Mouse (Mus musculus) E14TG2a.4 (cell line): ENCODE measurements around the gene Zmym1.

Source experiments
- H3K27me3 ChIP-seq: 2 replicates; pipeline ENCODE4 v1.6.1; 2014; ENCODE audit warnings: low read length, control low read depth; ENCODE audit not compliant: insufficient read depth
- H3K36me3 ChIP-seq: 2 replicates; pipeline ENCODE4 v1.6.1; 2014; ENCODE audit warnings: low read length, control low read depth; ENCODE audit not compliant: insufficient read depth
- H3K4me1 ChIP-seq: replicated peaks from 2 replicates; pipeline ENCODE4 v1.6.1; 2014; ENCODE audit warnings: low read depth, low read length, control low read depth
- H3K4me3 ChIP-seq: replicated peaks from 2 replicates; pipeline ENCODE4 v1.5.1; 2014; ENCODE audit warnings: mild to moderate bottlenecking, low read length
- H3K9me3 ChIP-seq: 2 replicates; pipeline ENCODE4 v1.6.1; 2014; ENCODE audit warnings: low read length, control low read depth
- CTCF ChIP-seq: conservative IDR thresholded peaks from 2 replicates; pipeline ENCODE4 v1.5.1; 2014; ENCODE audit warnings: low read length
- NANOG ChIP-seq: IDR thresholded peaks from 2 replicates; pipeline ENCODE4 v1.6.1; 2014; ENCODE audit warnings: borderline replicate concordance, low read length, mixed read lengths
- POU5F1 ChIP-seq: IDR thresholded peaks from 2 replicates; pipeline ENCODE4 v1.6.1; 2014; ENCODE audit warnings: low read length, borderline replicate concordance

The Zmym1 gene

DNA sequence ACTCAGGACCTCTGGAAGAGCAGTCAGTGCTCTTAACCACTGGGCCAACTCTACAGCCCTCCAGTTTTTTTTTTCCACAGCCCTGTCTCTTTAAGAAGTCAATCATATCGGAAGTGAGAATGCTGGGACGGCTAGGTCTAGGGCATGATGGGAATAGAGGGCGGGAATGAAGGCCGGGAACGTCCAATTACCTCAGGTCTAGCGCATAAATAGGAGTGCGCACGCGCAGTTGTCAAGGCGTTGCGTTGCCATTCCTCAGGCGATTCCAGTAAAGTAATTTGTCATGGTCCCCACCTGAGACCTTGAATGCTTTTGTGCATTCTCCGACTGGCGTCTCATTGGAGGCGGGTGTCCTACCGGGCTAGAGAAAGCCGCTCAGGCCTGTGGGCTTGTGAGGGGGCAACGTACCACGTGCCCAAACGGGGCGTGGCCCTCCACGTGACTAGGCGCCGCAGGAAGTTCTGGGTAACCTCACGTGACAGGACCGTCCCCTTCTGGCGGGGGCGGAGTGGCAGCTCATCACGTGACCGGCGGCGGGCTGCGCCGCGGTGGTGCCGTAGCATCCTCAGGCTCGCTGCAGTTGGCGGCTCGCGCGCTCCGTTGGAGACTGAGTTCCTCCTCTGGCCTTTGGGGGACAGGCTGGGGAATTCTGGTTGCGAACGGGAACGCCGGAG lies 16.1 kb upstream of the Zmym1 start, which contains the start of gene Zmym6:
Gene Zmym6, plus strand, starts transcription at position 509 of the 674 bp plus-strand sequence.
- Histone ChIP-seq H3K4me1 (peaks cover 30% of the 10 kb centered on the region), H3K9me3 (peaks cover 16% of the 10 kb centered on the region), H3K27me3 (no peaks in the 10 kb centered on the region), H3K36me3 (peaks cover 14% of the 10 kb centered on the region), H3K4me3 (peak within 1 kb of the TSS; percentile 90)
- TF ChIP-seq NANOG (no peak), POU5F1 (no peak), CTCF (no peak)

DNA sequence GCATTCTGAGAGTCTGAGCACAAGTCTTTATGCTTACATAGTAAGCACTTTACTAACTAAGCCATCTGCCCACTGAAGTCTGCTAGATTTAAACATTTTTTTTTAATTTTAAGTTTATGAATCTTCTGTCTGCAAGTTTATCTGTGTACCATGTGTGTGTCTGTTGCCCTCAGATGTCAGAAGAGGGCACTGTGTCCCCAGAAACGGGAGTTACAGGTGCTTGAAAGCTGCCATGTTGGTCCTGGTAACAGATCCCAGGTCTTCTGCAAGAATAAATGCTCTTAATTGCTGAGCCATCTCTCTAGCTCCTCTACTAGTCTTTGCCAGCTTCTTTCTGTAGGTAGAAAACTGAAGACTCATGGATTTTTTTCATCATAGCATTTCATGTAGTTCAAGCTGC lies 14.0 kb upstream of the Zmym1 start:
- H3K4me3 ChIP-seq: no peak overlapping the region
- TF ChIP-seq CTCF (peak; percentile 31), POU5F1 (no peak), NANOG (no peak)
- peaks cover 29% of the 10 kb centered on the region for H3K9me3 ChIP-seq
- peaks cover 16% of the 10 kb centered on the region for H3K4me1 ChIP-seq
- no peaks in the 10 kb centered on the region for H3K27me3 ChIP-seq
- H3K36me3 ChIP-seq: peaks cover 8% of the 10 kb centered on the region; the same call in 1 of the 2 replicates

DNA sequence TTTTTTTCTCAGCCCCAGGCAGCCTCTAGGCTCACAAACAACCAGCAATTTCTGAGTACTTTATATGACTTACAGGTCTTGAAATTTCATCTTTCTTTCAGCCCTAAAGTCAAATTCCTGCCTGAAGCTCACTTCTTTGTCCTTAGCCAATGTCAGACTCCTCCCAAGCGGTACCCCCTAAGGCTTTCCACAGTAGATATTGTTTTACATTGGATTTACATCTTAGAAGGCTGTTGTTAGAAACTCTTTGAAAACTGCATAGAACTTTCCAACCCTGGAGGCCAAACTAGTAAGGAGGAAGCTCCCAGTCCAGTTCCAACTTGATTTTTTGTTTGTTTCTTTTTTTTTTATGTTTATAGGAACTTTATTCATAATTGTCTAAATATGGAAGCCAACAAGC lies 3.1 kb upstream of the Zmym1 start:
- H3K36me3 ChIP-seq: peaks cover 9% of the 10 kb centered on the region
- H3K4me1 ChIP-seq: peaks cover 48% of the 10 kb centered on the region
- H3K4me3 ChIP-seq: no peak overlapping the region
- TF ChIP-seq NANOG (peak; percentile 39; the same call in 1 of the 2 replicates), CTCF (no peak), POU5F1 (no peak)
- no peaks in the 10 kb centered on the region for H3K27me3 ChIP-seq
- H3K9me3 ChIP-seq: no peaks in the 10 kb centered on the region

DNA sequence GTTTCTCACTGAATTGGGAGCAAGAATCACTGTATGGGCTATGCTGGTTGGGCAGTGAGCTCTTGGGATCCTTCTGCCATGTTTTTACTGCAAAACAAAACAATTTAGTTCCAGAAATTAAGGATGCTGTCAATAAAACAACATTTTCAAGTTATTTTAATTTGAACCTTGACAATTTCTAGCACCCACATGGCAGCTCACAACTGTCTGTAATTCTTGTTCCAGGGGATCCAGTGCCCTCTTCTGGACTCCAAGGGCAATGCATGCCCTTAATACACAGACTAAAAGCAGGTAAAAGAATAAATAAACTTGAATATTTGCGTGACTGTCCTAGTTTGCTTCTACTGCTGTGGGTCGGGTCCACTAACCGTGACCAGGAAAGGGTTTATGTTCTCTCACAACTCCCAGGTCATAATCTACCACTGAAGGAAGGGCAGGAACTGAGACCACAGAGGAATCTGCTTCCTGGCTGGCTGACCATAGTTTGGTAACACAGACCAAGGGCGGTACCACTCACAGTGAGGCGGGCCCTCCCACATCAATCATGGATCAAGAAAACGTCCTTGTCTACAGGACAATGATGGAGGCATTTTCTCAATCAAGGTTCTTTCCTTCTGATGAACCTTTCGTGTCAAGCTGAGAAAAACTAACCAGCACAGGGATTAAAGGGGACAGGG lies 6.3 kb downstream of the Zmym1 start:
- Histone ChIP-seq H3K4me1 (peaks cover 70% of the 10 kb centered on the region), H3K4me3 (no peak overlapping the region), H3K36me3 (peaks cover 92% of the 10 kb centered on the region), H3K9me3 (no peaks in the 10 kb centered on the region), H3K27me3 (no peaks in the 10 kb centered on the region)
- no peak for TF ChIP-seq POU5F1
- TF ChIP-seq CTCF: peak; percentile 90

- H3K27me3 ChIP-seq: no peaks in the 10 kb centered on the region
- peaks cover 60% of the 10 kb centered on the region for H3K4me1 ChIP-seq
- H3K4me3 ChIP-seq: no peak overlapping the region
- TF ChIP-seq NANOG (no peak), CTCF (no peak), POU5F1 (no peak)
- peaks cover 92% of the 10 kb centered on the region for H3K36me3 ChIP-seq
- no peaks in the 10 kb centered on the region for H3K9me3 ChIP-seq
Measured at GRCm38 (mm10) chr4:127053071-127053470, 7.9 kb downstream of the Zmym1 start.

GRCm38 (mm10) chr4:127051121-127051520 lies 9.8 kb downstream of the Zmym1 start:
- peaks cover 51% of the 10 kb centered on the region for H3K4me1 ChIP-seq
- H3K36me3 ChIP-seq: peaks cover 92% of the 10 kb centered on the region
- H3K4me3 ChIP-seq: no peak overlapping the region
- no peaks in the 10 kb centered on the region for H3K9me3 ChIP-seq
- TF ChIP-seq POU5F1: no peak
- no peak for TF ChIP-seq NANOG
- TF ChIP-seq CTCF: no peak
- no peaks in the 10 kb centered on the region for H3K27me3 ChIP-seq

- peaks cover 32% of the 10 kb centered on the region for H3K4me1 ChIP-seq
- TF ChIP-seq CTCF: no peak
- no peak for TF ChIP-seq NANOG
- no peak for TF ChIP-seq POU5F1
- no peak overlapping the region for H3K4me3 ChIP-seq
- H3K9me3 ChIP-seq: no peaks in the 10 kb centered on the region
- peaks cover 97% of the 10 kb centered on the region for H3K36me3 ChIP-seq
- no peaks in the 10 kb centered on the region for H3K27me3 ChIP-seq
Measured at GRCm38 (mm10) chr4:127043540-127043939, 17.4 kb downstream of the Zmym1 start.

DNA sequence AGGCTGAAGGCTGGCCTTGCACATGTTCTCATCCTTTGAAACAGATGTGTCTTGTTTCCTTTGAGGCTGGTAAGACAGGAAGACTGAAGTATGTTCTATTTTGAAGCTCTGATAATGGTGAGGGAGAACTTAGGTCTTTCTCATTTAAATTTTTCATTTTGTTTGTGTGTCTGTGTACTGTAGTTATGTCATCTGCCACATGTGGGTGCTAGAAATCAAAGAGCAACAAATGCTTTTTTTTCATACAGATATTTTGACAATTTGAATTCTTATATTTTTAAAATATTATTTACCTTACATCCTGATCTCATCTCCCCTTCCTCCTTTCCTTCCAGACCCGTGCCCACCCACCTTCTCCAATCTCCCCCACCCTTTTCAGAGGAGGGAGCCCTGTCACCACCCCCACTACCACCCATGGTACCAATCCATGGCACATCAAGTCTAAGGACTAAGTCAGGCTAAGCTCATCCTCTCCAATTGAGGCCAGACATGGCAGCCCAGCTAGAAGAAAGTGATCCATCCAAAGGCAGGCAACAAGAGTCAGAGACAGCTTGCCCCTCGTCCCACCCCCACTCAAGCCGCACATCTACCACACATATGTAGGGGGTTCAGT lies 21.0 kb downstream of the Zmym1 start:
- Histone ChIP-seq H3K36me3 (peaks cover 95% of the 10 kb centered on the region), H3K4me1 (peaks cover 13% of the 10 kb centered on the region; the same call in 1 of the 2 replicates), H3K4me3 (no peak overlapping the region), H3K9me3 (no peaks in the 10 kb centered on the region), H3K27me3 (no peaks in the 10 kb centered on the region)
- TF ChIP-seq POU5F1: no peak
